Mouse (Mus musculus) C2C12 (cell line): ENCODE results near the gene Lmf2. TPM values are rescaled to one million over a fixed set of nuclear protein-coding genes. Genes with fewer than 3 reads are reported as not detected.

Experiments used
- H3K27me3 ChIP-seq: one replicate; pipeline ENCODE4 v1.6.1; 2011; ENCODE audit not compliant: control insufficient read depth, insufficient read depth, insufficient read length
- H3K36me3 ChIP-seq: one replicate; pipeline ENCODE4 v1.6.1; 2011; ENCODE audit not compliant: control insufficient read depth, insufficient read depth
- H3K4me3 ChIP-seq: one replicate; pipeline ENCODE4 v1.5.1; 2011; ENCODE audit warnings: mild to moderate bottlenecking, control low read depth; ENCODE audit not compliant: poor library complexity, insufficient read depth, severe bottlenecking
- H3K79me2 ChIP-seq: one replicate; pipeline ENCODE4 v1.6.1; 2011; ENCODE audit not compliant: control insufficient read depth, insufficient read depth
- H3K79me3 ChIP-seq: one replicate; pipeline ENCODE4 v1.6.1; 2011; ENCODE audit warnings: low read depth, control low read depth
- H3ac ChIP-seq: one replicate; pipeline ENCODE3; 2011; ENCODE audit warnings: low read depth; ENCODE audit not compliant: control insufficient read depth, insufficient read length
- CEBPB ChIP-seq: IDR thresholded peaks from one replicate; pipeline ENCODE4 v1.6.1; 2011; ENCODE audit warnings: low read depth, mild to moderate bottlenecking, control low read depth, moderate library complexity
- CTCF ChIP-seq: IDR thresholded peaks from one replicate; pipeline ENCODE4 v1.5.1; 2011; ENCODE audit not compliant: control insufficient read depth, insufficient read depth, insufficient read length
- FOSL1 ChIP-seq: IDR thresholded peaks from one replicate; pipeline ENCODE4 v1.8.0; 2011; ENCODE audit warnings: mild to moderate bottlenecking, low read length; ENCODE audit not compliant: poor library complexity, insufficient read depth, severe bottlenecking
- MAX ChIP-seq: IDR thresholded peaks from one replicate; pipeline ENCODE4 v1.6.1; 2011; ENCODE audit warnings: mild to moderate bottlenecking, control low read depth
- MYOD1 ChIP-seq: IDR thresholded peaks from one replicate; pipeline ENCODE4 v1.6.1; 2011; ENCODE audit warnings: low read depth; ENCODE audit not compliant: control insufficient read depth, insufficient read length
- MYOG ChIP-seq: IDR thresholded peaks from one replicate; pipeline ENCODE4 v1.6.1; 2011; ENCODE audit not compliant: control insufficient read depth, insufficient read length; ENCODE audit errors: extremely low read depth
- USF1 ChIP-seq: IDR thresholded peaks from one replicate; pipeline ENCODE4 v1.6.1; 2011; ENCODE audit warnings: low read depth, mild to moderate bottlenecking, control low read depth, moderate library complexity
- polyA plus RNA-seq: library from polyadenylated mRNA; unstranded; fragments of >200 nt; fragmentation: generic; extraction: Trizol; gene quantifications from one replicate; pipeline ENCODE4 v1.2.1, GENCODE M21; 2012; ENCODE audit warnings: missing spikeins

Gene Lmf2
- polyA plus RNA-seq, 1 experiment: 95.9 TPM

DNA sequence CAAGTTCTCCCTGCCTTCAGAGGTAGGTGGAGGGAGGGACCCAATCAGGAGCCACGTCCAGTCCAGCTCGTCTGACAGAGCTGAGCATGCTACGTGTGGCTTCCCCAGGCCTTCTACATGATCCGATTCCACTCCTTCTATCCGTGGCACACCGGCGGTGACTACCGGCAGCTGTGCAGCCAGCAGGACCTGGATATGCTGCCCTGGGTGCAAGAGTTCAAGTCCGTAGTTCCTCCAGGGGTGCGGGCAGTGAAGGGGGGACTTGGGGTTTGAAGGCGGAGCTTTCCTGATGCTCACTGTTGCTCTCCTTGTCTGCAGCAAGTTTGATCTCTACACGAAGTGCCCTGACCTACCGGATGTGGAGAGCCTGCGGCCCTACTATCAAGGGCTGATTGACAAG lies 19.0 kb downstream of the Lmf2 start:
- no peaks in the 10 kb centered on the region for H3K79me2 ChIP-seq
- no peaks in the 10 kb centered on the region for H3K79me3 ChIP-seq
- TF ChIP-seq USF1 (no peak), MAX (no peak), CEBPB (no peak), MYOG (no peak), MYOD1 (no peak), CTCF (no peak), FOSL1 (no peak)
- no peak overlapping the region for H3K4me3 ChIP-seq
- H3K27me3 ChIP-seq: peaks cover 23% of the 10 kb centered on the region
- H3ac ChIP-seq: no peak overlapping the region
- H3K36me3 ChIP-seq: no peaks in the 10 kb centered on the region

DNA sequence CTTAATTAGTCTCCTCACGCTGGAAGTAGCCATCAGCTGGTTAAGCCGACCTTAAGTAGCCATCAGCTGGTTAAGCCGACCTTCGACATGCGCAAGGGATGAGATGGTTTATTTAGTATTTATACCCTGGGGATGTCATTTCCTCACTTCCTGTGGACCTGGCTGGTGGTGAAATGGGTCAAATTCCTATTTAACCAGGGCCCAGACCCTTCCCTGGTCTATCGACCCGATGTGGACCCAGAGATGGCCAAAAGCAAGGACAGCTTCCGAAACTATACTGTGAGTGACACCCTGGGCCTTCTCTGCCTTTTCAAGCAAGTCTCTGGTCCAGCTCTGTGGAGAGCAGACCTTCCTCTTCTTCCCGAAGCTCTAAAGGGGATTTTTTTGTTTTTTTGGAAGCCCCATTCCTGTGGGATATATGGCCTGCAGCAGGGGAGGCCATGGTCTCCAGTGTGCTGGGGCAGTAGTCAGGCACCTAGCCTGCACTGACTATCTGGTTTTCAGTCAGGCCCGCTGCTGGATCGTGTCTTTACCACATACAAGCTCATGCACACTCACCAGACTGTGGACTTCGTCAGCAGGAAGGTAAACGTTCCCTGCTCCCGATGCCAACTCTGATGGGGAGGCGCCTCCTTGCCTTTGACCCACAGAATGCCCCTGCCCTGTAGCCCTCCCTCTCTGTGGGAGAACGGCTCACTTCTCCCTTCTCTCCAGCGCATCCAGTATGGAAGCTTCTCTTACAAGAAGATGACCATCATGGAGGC lies 20.5 kb downstream of the Lmf2 start:
- Histone ChIP-seq H3K36me3 (no peaks in the 10 kb centered on the region), H3K79me3 (no peaks in the 10 kb centered on the region), H3K79me2 (no peaks in the 10 kb centered on the region), H3K27me3 (peaks cover 23% of the 10 kb centered on the region), H3K4me3 (no peak overlapping the region), H3ac (no peak overlapping the region)
- TF ChIP-seq USF1 (no peak), MYOD1 (no peak)

DNA sequence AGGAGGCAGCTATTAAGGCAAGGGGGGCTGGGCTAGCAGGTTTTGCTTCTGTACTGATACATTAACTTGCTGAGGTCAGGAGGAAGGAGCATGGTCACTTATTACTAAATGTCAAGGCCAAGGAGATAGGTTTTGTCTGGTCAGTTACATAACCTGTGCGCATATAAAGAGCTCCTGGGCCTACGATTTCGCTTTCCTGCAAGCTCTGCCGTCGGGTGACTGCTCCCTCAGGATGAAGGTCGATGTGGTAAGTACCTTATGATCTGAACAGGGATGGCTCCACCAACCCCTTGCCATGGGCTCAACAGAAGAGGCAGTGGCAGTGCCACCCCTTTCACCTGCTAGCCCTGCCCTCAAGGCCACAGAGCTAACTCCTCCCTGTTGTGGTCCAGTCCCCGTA lies 21.2 kb downstream of the Lmf2 start, which contains the start of gene Miox:
Miox (plus strand) TSS at position 128 of the 400 bp plus-strand sequence.
- Histone ChIP-seq H3K79me3 (no peaks in the 10 kb centered on the region), H3K27me3 (peaks cover 23% of the 10 kb centered on the region), H3K4me3 (no peak within 1 kb of the TSS), H3ac (no peak within 1 kb of the TSS), H3K79me2 (no peaks in the 10 kb centered on the region), H3K36me3 (no peaks in the 10 kb centered on the region)
- TF ChIP-seq MYOD1: no peak
- TF ChIP-seq CEBPB: no peak
- no peak for TF ChIP-seq MYOG
- TF ChIP-seq USF1: no peak
- no peak for TF ChIP-seq FOSL1
- no peak for TF ChIP-seq MAX
- TF ChIP-seq CTCF: no peak

DNA sequence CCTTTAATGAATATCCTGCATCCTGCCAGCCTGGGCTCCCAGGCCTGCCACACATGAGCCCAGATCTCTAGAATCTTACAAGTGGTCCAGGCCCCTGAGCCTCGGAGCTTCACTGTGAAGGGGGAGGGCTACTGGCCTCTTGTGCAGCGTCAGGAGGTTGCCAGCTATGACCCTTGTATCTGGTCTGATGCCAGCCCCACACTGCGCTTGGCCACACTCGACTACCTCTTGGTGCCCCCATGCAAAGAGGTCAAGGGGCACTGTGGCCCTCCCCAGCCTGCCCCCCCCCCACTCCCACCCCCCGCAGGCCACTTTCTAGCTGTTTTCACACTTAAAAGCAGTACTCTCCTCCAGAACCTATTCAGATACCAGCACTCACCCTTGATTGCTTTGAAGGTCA lies 29.0 kb downstream of the Lmf2 start:
- Histone ChIP-seq H3K27me3 (peaks cover 9% of the 10 kb centered on the region), H3K79me3 (no peaks in the 10 kb centered on the region), H3K4me3 (no peak overlapping the region), H3K79me2 (no peaks in the 10 kb centered on the region), H3ac (no peak overlapping the region), H3K36me3 (no peaks in the 10 kb centered on the region)
- TF ChIP-seq FOSL1 (no peak), USF1 (no peak), MAX (no peak), MYOD1 (no peak), CTCF (no peak), MYOG (no peak), CEBPB (no peak)

DNA sequence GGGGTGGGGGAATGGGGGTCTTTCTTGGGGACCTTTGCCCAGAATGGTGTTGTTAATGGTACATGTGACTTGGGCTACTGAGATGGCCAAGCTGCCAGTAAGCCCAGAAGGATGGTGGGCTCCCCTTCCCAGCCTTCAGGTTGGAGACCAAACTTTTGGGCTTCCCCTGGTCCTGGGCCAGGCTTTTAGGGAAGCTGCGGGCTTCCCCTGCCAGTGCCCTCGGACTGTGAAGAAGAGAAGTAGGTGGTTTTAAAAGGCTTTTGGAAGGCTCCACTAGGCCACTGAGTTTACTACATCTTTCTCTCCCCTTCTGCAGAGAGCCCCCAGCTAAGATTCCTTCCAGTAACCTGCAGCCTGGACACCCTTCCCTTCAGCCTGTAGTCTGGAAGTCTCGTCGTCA lies 31.8 kb downstream of the Lmf2 start:
- Histone ChIP-seq H3K79me2 (no peaks in the 10 kb centered on the region), H3K27me3 (peaks cover 9% of the 10 kb centered on the region), H3ac (no peak overlapping the region), H3K36me3 (no peaks in the 10 kb centered on the region), H3K79me3 (no peaks in the 10 kb centered on the region), H3K4me3 (no peak overlapping the region)
- no peak for TF ChIP-seq MYOG
- TF ChIP-seq USF1: no peak
- no peak for TF ChIP-seq MYOD1
- TF ChIP-seq CEBPB: no peak
- TF ChIP-seq CTCF: no peak
- TF ChIP-seq MAX: no peak
- no peak for TF ChIP-seq FOSL1
